Mouse (Mus musculus) hindbrain, postnatal 0 days (tissue): ENCODE measurements at regions not wholly inside any gene's neighbourhood (a gene's known extent, or its start where the extent isn't known, plus 50 kb on each side); places are given as distances from the start of the nearest gene placed in this dataset.

Experiments
- ATAC-seq: fragments of 200-750 bp; cut with Nextera tagmentation; 2 replicates; pipeline ENCODE4 v1.8.0; 2017; ENCODE audit warnings: mild to moderate bottlenecking, moderate TSS enrichment, moderate library complexity
- DNase-seq: peaks from one replicate; pipeline ENCODE4 v3.0.0-alpha.2; 2015; ENCODE audit warnings: low spot score
- H3K27ac ChIP-seq: fragments of 300-500 bp; sonication (generic); 2 replicates; pipeline ENCODE4 v1.5.1; 2014; ENCODE audit warnings: mild to moderate bottlenecking
- H3K27me3 ChIP-seq: fragments of 300-500 bp; sonication (generic); 2 replicates; pipeline ENCODE4 v1.6.1; 2014; ENCODE audit warnings: low read length, mixed read lengths; ENCODE audit not compliant: insufficient read depth
- H3K36me3 ChIP-seq: fragments of 300-500 bp; sonication (generic); 2 replicates; pipeline ENCODE4 v1.6.1; 2014; ENCODE audit warnings: low read length, mixed read lengths; ENCODE audit not compliant: insufficient read depth
- H3K4me1 ChIP-seq: fragments of 300-500 bp; sonication (generic); 2 replicates; pipeline ENCODE4 v1.6.1; 2014; ENCODE audit warnings: antibody characterized with exemption, low read length, mixed read lengths; ENCODE audit not compliant: insufficient read depth
- H3K4me2 ChIP-seq: fragments of 300-500 bp; sonication (generic); 2 replicates; pipeline ENCODE4 v1.6.1; 2014; ENCODE audit warnings: low read depth, mild to moderate bottlenecking, low read length, moderate library complexity, mixed read lengths
- H3K4me3 ChIP-seq: fragments of 300-500 bp; sonication (generic); 2 replicates; pipeline ENCODE4 v1.5.1; 2014; ENCODE audit warnings: low read length
- H3K9ac ChIP-seq: fragments of 300-500 bp; sonication (generic); replicated peaks from 2 replicates; pipeline ENCODE4 v1.6.1; 2014; ENCODE audit warnings: mild to moderate bottlenecking, low read length, moderate library complexity, mixed read lengths
- H3K9me3 ChIP-seq: fragments of 300-500 bp; sonication (generic); 2 replicates; pipeline ENCODE4 v1.6.1; 2016; ENCODE audit warnings: low read length, mixed read lengths
- CTCF ChIP-seq: IDR thresholded peaks from 2 replicates; pipeline ENCODE4 v1.5.1; 2016; ENCODE audit warnings: antibody characterized with exemption, control low read depth, low read depth
- WGBS: fragments of 180-500 bp; shearing (Covaris S2); extraction: QIAGEN DNeasy Blood & Tissue Kit; methylation state at CpG from one replicate; pipeline ENCODE4 v1.1.7; 2014; 5-methylcytosine and 5-hydroxymethylcytosine counted together

DNA sequence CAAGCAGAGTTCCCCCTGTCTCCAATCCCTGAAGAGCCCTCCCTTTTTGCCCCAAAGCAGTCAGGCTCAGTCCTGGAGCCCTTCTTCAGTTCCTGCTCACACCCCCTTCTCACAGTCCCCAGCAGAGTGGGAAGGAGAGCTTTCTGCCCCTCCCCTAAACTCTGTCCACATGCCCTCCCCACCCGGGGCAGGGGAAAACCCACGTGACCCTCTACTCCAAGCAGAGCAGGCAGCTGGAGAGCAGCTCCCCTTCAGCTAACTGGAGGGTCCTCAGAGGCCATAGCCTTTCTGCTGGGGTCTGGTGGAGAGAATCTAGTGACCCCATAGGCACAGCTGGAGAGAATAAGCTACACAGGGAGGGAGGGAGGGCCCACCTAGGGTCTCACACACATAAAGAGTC is 69.7 kb upstream of the Zmiz1 start:
- H3K4me2 ChIP-seq = no peak overlapping the region
- no peak for DNase-seq
- TF ChIP-seq CTCF = no peak

DNA sequence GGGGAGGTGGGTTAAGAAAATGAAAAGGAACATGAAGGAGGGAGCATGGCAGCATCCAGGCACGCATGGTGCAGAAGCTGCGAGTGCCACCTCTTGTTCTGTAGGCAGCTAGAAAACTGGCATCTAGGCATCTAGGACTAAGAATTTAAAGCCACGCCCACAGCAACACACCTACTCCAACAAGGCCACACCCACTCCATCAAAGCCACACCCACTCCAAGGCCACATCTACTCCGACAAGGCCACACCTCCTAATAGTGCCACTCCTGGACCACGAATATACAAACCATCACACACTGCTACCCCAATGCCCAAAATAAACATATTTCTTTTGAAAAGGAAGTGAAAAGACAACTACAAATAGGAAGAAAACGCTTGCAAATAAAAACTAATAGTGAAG is 66.6 kb upstream of the Zmiz1 start:
- Histone ChIP-seq H3K36me3 (no peaks in the 10 kb centered on the region), H3K9ac (no peak overlapping the region), H3K4me1 (peaks cover 6% of the 10 kb centered on the region; the same call in 1 of the 2 replicates), H3K27ac (no peak overlapping the region), H3K27me3 (no peaks in the 10 kb centered on the region), H3K4me2 (no peak overlapping the region), H3K9me3 (no peaks in the 10 kb centered on the region), H3K4me3 (no peak overlapping the region)
- WGBS = 75% methylated on average over 6 of the region's 6 CpGs
- no peak for DNase-seq
- no peak for ATAC-seq
- TF ChIP-seq CTCF = no peak

More for the DNA sequence above, 69.7 kb upstream of the Zmiz1 start:
- no peak overlapping the region for H3K9ac ChIP-seq
- H3K9me3 ChIP-seq = no peaks in the 10 kb centered on the region
- no peaks in the 10 kb centered on the region for H3K27me3 ChIP-seq
- no peaks in the 10 kb centered on the region for H3K4me1 ChIP-seq
- no peak overlapping the region for H3K4me3 ChIP-seq
- no peak for ATAC-seq
- 13% methylated on average over 2 of the region's 2 CpGs for WGBS
- no peak overlapping the region for H3K27ac ChIP-seq
- no peaks in the 10 kb centered on the region for H3K36me3 ChIP-seq

DNA sequence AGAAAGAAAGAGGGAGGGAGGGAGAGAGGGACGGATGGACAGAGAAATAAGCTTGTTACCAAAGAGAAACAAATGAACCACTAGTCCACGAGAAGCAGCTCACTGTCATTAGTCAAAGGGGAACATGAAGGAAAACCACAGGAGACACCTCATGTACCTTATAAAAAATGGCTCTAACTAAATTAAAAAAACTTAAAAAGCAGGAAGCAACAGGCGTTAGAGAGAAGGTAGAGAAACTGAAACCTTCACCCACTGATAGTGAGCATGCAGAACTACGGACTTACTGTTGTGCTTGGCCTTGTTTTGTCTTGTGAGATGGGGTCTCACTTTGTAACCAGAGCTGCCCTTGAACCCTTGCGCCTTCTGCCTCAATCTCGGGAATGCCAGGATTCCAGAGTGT is 66.0 kb upstream of the Zmiz1 start:
- no peak overlapping the region for H3K4me2 ChIP-seq
- TF ChIP-seq CTCF = no peak
- H3K27me3 ChIP-seq = no peaks in the 10 kb centered on the region
- no peaks in the 10 kb centered on the region for H3K36me3 ChIP-seq
- peaks cover 10% of the 10 kb centered on the region for H3K4me1 ChIP-seq
- WGBS = 75% methylated on average over 6 of the region's 6 CpGs
- H3K27ac ChIP-seq = no peak overlapping the region
- no peaks in the 10 kb centered on the region for H3K9me3 ChIP-seq
- ATAC-seq = no peak
- H3K4me3 ChIP-seq = no peak overlapping the region
- no peak overlapping the region for H3K9ac ChIP-seq
- DNase-seq = no peak

DNA sequence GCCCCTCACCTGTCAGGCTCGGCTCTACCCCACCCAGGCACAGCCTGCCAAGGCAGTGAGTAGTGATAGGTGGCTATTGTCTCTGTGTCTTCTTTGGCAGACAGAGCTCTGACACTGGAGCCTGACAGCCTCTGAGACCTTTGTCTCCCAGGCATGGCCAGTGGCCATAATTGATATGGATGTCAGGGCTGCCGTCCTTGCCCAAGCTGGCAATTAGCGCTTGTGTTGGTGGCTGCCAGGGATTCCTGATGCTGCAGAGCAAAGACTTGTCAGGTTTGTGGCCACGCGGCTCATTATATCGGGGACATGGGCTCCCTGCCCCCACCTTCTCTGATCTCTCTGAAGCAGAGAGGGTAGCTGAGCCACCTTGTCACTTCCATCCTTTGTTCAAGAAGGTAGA is 64.1 kb upstream of the Zmiz1 start:
- Histone ChIP-seq H3K9me3 (no peaks in the 10 kb centered on the region), H3K4me2 (no peak overlapping the region), H3K4me3 (no peak overlapping the region), H3K9ac (no peak overlapping the region), H3K27me3 (no peaks in the 10 kb centered on the region), H3K27ac (no peak overlapping the region), H3K4me1 (peaks cover 10% of the 10 kb centered on the region), H3K36me3 (no peaks in the 10 kb centered on the region)
- ATAC-seq (0 out of 2 replicates have a peak, but pooled peaks have one; percentile 31), DNase-seq (peak; percentile 46)
- WGBS = 29% methylated on average over 6 of the region's 6 CpGs
- TF ChIP-seq CTCF = no peak

DNA sequence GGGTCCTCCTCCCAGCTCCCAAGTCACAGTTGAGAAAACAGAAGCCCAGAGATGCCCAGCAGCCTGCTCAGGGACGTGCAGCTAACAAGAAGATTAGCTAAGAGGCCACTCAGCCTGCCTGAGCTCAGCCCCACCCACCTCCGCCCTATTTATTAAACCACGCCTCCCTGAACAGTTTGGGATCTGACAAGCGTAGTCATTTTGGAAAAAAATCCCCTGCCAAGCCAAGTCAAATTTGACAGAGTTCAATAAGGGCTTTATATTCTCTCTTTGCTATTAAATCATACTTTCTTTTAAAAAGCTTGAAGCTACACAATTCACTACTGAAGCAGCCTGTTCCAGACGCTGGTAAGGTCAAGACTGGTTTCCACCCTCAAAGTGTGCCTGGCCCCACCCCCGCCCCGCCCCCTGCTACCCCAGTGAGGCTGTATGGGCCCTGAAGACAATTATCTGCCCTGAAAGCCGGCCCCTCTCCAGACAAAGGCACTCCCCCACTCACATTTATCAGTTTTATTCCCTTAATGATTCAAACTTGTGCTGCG is 61.9 kb upstream of the Zmiz1 start:
- no peak for TF ChIP-seq CTCF
- H3K27ac ChIP-seq = 0 out of 2 replicates have a peak overlapping the region, but pooled peaks have one; percentile 36
- no peak overlapping the region for H3K4me3 ChIP-seq
- H3K4me1 ChIP-seq = peaks cover 10% of the 10 kb centered on the region
- peak overlapping the region; percentile 21; the same call in 1 of the 2 replicates for H3K4me2 ChIP-seq
- H3K9me3 ChIP-seq = no peaks in the 10 kb centered on the region
- peak; percentile 59 for DNase-seq
- no peak overlapping the region for H3K9ac ChIP-seq
- no peaks in the 10 kb centered on the region for H3K27me3 ChIP-seq
- WGBS = 8% methylated on average over 9 of the region's 9 CpGs
- no peaks in the 10 kb centered on the region for H3K36me3 ChIP-seq
- ATAC-seq = peak; percentile 70; the same call in 1 of the 2 replicates

DNA sequence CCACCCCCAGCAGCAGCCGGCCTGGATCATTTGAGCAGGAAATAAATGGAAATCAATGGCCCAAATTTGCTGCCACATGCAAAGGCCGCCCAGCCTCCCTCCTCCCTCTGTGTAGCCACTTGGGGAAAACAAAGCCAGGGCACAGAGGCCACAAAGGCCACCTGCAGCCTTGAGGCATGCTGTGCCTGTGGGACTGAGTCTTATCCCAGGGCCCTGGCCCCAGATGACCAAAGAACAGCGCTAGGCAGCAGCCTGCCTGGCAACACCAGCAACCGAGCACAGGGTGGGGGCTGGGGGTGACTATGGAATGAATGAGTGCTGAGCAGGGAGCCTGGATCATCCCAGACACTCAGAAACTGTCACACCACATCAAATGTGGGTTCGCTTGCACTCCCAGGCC is 61.2 kb upstream of the Zmiz1 start:
- Histone ChIP-seq H3K9ac (no peak overlapping the region), H3K36me3 (no peaks in the 10 kb centered on the region), H3K27me3 (no peaks in the 10 kb centered on the region), H3K4me3 (no peak overlapping the region), H3K9me3 (no peaks in the 10 kb centered on the region), H3K4me1 (peaks cover 10% of the 10 kb centered on the region), H3K4me2 (no peak overlapping the region), H3K27ac (peak overlapping the region; percentile 36; the same call in 1 of the 2 replicates)
- DNase-seq = no peak
- no peak for TF ChIP-seq CTCF
- 27% methylated on average over 5 of the region's 5 CpGs for WGBS
- peak; percentile 53 for ATAC-seq

DNA sequence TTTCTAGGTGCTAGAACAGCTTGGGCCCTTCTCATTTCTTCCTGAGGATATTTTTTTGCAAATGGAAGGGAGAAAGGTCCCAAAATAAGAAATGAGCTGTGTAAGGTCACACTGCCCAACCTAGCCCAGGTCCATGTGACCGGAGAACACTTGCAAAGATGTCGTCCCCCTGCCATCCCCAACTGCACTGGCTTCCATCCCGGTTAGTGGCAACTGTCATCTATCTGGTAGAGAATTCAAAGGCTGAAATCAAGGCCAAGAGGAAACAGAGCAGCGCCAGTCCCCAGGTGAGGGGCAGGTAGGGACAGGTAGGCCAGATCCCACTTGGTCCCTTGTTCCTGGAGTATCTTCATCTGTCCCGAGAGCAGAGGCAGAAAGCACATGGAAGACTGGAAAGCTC is 60.2 kb upstream of the Zmiz1 start:
- Histone ChIP-seq H3K27ac (no peak overlapping the region), H3K4me1 (peaks cover 10% of the 10 kb centered on the region), H3K9ac (no peak overlapping the region), H3K36me3 (no peaks in the 10 kb centered on the region), H3K4me3 (no peak overlapping the region), H3K27me3 (no peaks in the 10 kb centered on the region), H3K9me3 (no peaks in the 10 kb centered on the region), H3K4me2 (no peak overlapping the region)
- no peak for TF ChIP-seq CTCF
- ATAC-seq (no peak), DNase-seq (no peak)
- WGBS = 81% methylated on average over 5 of the region's 5 CpGs
